Mouse (Mus musculus) limb, embryonic 11.5 days (tissue): Measurements from ENCODE around the gene Mgst3. TPM values are rescaled to one million over a fixed set of nuclear protein-coding genes. Genes with fewer than 3 reads are reported as not detected.

Source experiments
- ATAC-seq: fragments of 200-750 bp; cut with Nextera tagmentation; 2 replicates; pipeline ENCODE4 v1.8.0; 2017; ENCODE audit warnings: low read depth; ENCODE audit not compliant: insufficient number of reproducible peaks, low FRiP score, low TSS enrichment
- DNase-seq: peaks from one replicate; pipeline ENCODE4 v3.0.0-alpha.2; 2015; ENCODE audit warnings: low spot score
- H3K27ac ChIP-seq: fragments of 300-500 bp; sonication (generic); replicated peaks from 2 replicates; pipeline ENCODE4 v1.5.1; 2014; ENCODE audit warnings: low read depth, mild to moderate bottlenecking, low read length
- H3K27me3 ChIP-seq: fragments of 300-500 bp; sonication (generic); 2 replicates; pipeline ENCODE4 v1.6.1; 2014; ENCODE audit warnings: mild to moderate bottlenecking, low read length, mixed read lengths; ENCODE audit not compliant: control insufficient read depth, insufficient read depth
- H3K36me3 ChIP-seq: fragments of 300-500 bp; sonication (generic); 2 replicates; pipeline ENCODE4 v1.6.1; 2014; ENCODE audit warnings: mild to moderate bottlenecking, low read length, moderate library complexity, mixed read lengths; ENCODE audit not compliant: control insufficient read depth, insufficient read depth
- H3K4me1 ChIP-seq: fragments of 300-500 bp; sonication (generic); 2 replicates; pipeline ENCODE4 v1.6.1; 2014; ENCODE audit warnings: low read length, mixed read lengths; ENCODE audit not compliant: control insufficient read depth, insufficient read depth
- H3K4me2 ChIP-seq: fragments of 300-500 bp; sonication (generic); 2 replicates; pipeline ENCODE4 v1.6.1; 2014; ENCODE audit warnings: low read depth, mild to moderate bottlenecking, moderate library complexity; ENCODE audit not compliant: severe bottlenecking
- H3K4me3 ChIP-seq: fragments of 300-500 bp; sonication (generic); 2 replicates; pipeline ENCODE4 v1.5.1; 2014; ENCODE audit warnings: low read depth, low read length
- H3K9ac ChIP-seq: fragments of 300-500 bp; sonication (generic); 2 replicates; pipeline ENCODE4 v1.6.1; 2014; ENCODE audit warnings: mild to moderate bottlenecking, low read length
- H3K9me3 ChIP-seq: fragments of 300-500 bp; sonication (generic); 2 replicates; pipeline ENCODE4 v1.6.1; 2016; ENCODE audit warnings: low read length; ENCODE audit not compliant: control insufficient read depth
- WGBS: fragments of 180-500 bp; shearing (Covaris S2); extraction: QIAGEN DNeasy Blood & Tissue Kit; methylation state at CpG from one replicate; pipeline ENCODE4 v1.1.7; 2014; 5-methylcytosine and 5-hydroxymethylcytosine counted together
- polyA plus RNA-seq: library from polyadenylated mRNA; unstranded; fragments of >200 nt; fragmentation: Nextera tagmentation; extraction: Ambion mirVana; gene quantifications from 2 replicates; pipeline ENCODE4 v1.2.1, GENCODE M21; 2014

Mgst3 gene
- polyA plus RNA-seq, 1 experiment from 2014 or later = 44.1 TPM

DNA sequence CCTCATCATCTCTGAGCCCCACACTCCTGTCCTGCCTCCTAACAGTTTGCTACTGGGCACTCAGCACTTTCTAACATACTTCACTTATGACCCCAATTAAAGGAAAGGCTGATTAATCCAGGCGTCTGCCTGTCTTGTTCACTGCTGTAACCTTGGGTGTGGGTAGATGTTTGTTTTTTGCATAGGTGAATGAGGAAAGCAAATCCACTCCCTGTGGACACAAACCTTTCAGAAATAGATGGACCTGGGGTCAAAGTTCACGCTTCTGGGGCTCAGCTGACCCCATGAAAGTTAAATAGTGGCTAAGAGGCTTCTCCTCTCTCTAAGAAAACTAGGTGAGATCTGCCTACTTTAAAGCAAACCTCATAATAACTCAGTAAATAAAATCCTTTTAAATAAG lies 18.7 kb downstream of the Mgst3 start:
- DNase-seq = no peak
- Histone ChIP-seq H3K27ac (no peak overlapping the region), H3K9ac (no peak overlapping the region), H3K4me1 (0 out of 2 replicates have a peak, but pooled peaks cover 3% of the 10 kb centered on the region), H3K27me3 (no peaks in the 10 kb centered on the region), H3K4me3 (no peak overlapping the region), H3K36me3 (0 out of 2 replicates have a peak, but pooled peaks cover 2% of the 10 kb centered on the region), H3K4me2 (0 out of 2 replicates have a peak overlapping the region, but pooled peaks have one; percentile 12), H3K9me3 (no peaks in the 10 kb centered on the region)
- 37% methylated on average over 2 of the region's 2 CpGs for WGBS
- ATAC-seq = no peak

DNA sequence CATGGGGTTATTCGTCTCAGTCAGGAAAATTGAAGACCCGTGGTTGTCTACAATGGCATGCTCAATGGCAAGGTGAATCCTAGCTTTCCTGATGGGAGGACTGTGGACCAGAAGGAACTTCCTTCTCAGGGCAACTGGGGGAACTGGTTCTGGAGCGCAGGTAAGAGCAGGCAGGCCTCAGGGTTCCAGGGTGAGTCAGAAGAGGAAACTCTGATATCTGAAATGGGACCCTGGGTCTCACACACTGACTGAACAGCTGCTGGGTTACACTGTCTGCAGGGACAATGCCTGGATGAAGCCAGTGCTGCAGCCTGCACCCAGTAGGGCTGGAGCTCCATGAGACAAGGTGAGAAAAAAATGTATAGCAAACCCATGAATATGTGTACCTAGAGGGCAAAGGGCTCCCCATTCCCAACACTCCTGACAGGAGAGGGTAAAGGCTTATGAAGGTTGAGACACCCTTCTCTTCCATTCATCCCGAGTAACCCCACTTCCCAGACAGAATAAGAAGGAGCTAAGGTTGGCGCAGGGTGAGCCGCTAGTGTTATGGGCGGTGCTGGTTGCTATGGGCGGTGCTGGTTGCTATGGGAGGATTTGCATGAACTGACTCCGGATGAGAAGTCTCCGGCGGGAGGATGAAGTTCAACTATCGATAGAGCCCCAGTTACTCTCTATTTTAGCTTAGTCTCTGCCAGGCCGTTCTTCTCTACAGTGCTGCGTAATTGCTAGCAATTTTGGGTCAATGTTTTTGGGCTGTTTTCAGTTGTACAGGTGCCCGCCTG lies 19.4 kb downstream of the Mgst3 start:
- H3K27me3 ChIP-seq = no peaks in the 10 kb centered on the region
- H3K9me3 ChIP-seq = no peaks in the 10 kb centered on the region
- 21% methylated on average over 15 of the region's 15 CpGs for WGBS
- H3K4me2 ChIP-seq = 0 out of 2 replicates have a peak overlapping the region, but pooled peaks have one; percentile 12
- no peak overlapping the region for H3K4me3 ChIP-seq
- H3K9ac ChIP-seq = no peak overlapping the region
- H3K36me3 ChIP-seq = 0 out of 2 replicates have a peak, but pooled peaks cover 2% of the 10 kb centered on the region
- ATAC-seq (no peak), DNase-seq (peak; percentile 77)
- H3K27ac ChIP-seq = no peak overlapping the region
- 0 out of 2 replicates have a peak, but pooled peaks cover 3% of the 10 kb centered on the region for H3K4me1 ChIP-seq

GRCm38 (mm10) chr1:167372739-167373138 lies 20.9 kb downstream of the Mgst3 start:
- WGBS = 95% methylated on average over 7 of the region's 7 CpGs

DNA sequence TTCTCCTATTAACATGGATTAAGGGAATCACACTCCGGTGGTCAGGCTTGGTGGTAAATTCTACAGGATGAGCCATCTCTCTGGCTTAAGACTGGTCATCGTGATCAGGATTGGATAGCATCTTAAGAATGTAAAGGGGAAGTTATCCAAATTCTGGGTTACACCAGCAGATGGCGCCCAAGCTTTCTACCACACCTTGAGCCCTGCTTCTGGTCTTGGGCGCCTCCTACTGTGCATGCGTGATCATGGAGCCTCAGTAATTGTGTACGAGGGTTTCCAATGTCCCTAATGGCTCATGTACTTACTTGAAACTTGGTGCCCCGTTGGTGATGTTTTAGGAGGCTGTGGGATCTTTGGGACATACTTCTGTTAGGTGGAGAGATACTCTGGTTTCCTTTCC lies 23.7 kb downstream of the Mgst3 start:
- Histone ChIP-seq H3K4me1 (0 out of 2 replicates have a peak, but pooled peaks cover 3% of the 10 kb centered on the region), H3K36me3 (no peaks in the 10 kb centered on the region), H3K4me2 (no peak overlapping the region), H3K9me3 (no peaks in the 10 kb centered on the region), H3K27me3 (no peaks in the 10 kb centered on the region), H3K9ac (no peak overlapping the region), H3K27ac (no peak overlapping the region), H3K4me3 (no peak overlapping the region)
- no peak; the same call in 1 of the 2 replicates for ATAC-seq
- 15% methylated on average over 7 of the region's 7 CpGs for WGBS
- DNase-seq = peak; percentile 93

More at GRCm38 (mm10) chr1:167372739-167373138, 20.9 kb downstream of the Mgst3 start:
- Histone ChIP-seq H3K9ac (no peak overlapping the region), H3K4me3 (no peak overlapping the region), H3K27ac (no peak overlapping the region), H3K4me1 (0 out of 2 replicates have a peak, but pooled peaks cover 3% of the 10 kb centered on the region), H3K27me3 (no peaks in the 10 kb centered on the region), H3K9me3 (no peaks in the 10 kb centered on the region), H3K4me2 (no peak overlapping the region), H3K36me3 (0 out of 2 replicates have a peak, but pooled peaks cover 2% of the 10 kb centered on the region)
- ATAC-seq (no peak), DNase-seq (no peak)

- Histone ChIP-seq H3K27me3 (no peaks in the 10 kb centered on the region), H3K9ac (no peak overlapping the region), H3K4me2 (no peak overlapping the region), H3K36me3 (no peaks in the 10 kb centered on the region), H3K4me1 (no peaks in the 10 kb centered on the region), H3K27ac (no peak overlapping the region), H3K9me3 (no peaks in the 10 kb centered on the region), H3K4me3 (no peak overlapping the region)
- WGBS = 87% methylated on average over 7 of the region's 7 CpGs
- ATAC-seq (no peak), DNase-seq (no peak)
These were observed 25.1 kb downstream of the Mgst3 start for GRCm38 (mm10) chr1:167368513-167368912.

- no peak overlapping the region for H3K4me2 ChIP-seq
- WGBS = 93% methylated on average over 4 of the region's 4 CpGs
- H3K4me1 ChIP-seq = no peaks in the 10 kb centered on the region
- no peak for DNase-seq
- no peak overlapping the region for H3K9ac ChIP-seq
- H3K36me3 ChIP-seq = no peaks in the 10 kb centered on the region
- ATAC-seq = no peak
- no peaks in the 10 kb centered on the region for H3K27me3 ChIP-seq
- no peak overlapping the region for H3K27ac ChIP-seq
- H3K4me3 ChIP-seq = no peak overlapping the region
- no peaks in the 10 kb centered on the region for H3K9me3 ChIP-seq
These were observed 25.6 kb downstream of the Mgst3 start for GRCm38 (mm10) chr1:167368018-167368417.

DNA sequence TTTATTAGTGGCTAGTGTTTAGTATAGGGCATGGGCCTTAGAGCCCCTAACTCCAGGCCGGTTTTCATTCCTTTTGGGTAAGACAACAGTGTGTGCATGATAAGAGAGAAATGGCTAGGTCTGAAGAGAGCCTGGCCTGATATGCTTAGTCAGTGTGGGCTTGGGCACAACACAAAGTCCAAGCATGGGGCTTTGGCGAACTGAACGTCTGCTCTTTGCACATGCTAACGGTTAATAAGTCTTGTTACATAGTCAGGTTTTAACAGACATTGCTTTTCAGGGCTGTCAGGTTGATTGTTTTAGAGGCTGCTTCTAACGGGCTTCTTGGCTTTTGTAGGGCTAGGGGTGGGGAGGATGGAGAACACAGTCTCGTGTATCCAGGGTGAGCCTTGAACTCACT lies 27.0 kb downstream of the Mgst3 start:
- 90% methylated on average over 6 of the region's 6 CpGs for WGBS
- Histone ChIP-seq H3K9ac (no peak overlapping the region), H3K27ac (no peak overlapping the region), H3K36me3 (no peaks in the 10 kb centered on the region), H3K4me2 (no peak overlapping the region), H3K27me3 (no peaks in the 10 kb centered on the region), H3K4me3 (no peak overlapping the region), H3K9me3 (no peaks in the 10 kb centered on the region), H3K4me1 (no peaks in the 10 kb centered on the region)
- DNase-seq (no peak), ATAC-seq (no peak)

DNA sequence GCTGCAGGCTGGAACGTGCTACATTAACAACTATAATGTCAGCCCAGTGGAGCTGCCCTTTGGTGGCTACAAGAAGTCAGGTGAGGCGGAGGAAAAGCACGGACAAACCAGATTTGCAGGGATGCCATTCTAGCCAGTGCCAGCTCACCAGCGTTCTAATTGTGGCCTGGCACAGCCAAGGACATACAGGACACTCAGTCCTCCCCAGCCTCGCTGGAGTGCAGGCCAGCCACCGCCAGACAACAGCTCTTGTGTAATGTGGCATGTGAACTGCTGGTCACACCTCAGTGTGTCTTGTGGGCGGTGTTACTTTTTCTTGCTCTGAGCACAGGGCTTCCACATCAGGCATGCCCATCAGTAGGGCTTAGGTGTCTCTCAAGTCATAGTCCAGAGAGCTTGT lies 27.8 kb downstream of the Mgst3 start:
- no peaks in the 10 kb centered on the region for H3K27me3 ChIP-seq
- no peak overlapping the region for H3K9ac ChIP-seq
- no peaks in the 10 kb centered on the region for H3K9me3 ChIP-seq
- WGBS = 89% methylated on average over 7 of the region's 7 CpGs
- H3K36me3 ChIP-seq = no peaks in the 10 kb centered on the region; the same call in 1 of the 2 replicates
- no peak overlapping the region for H3K4me3 ChIP-seq
- ATAC-seq = no peak
- no peaks in the 10 kb centered on the region for H3K4me1 ChIP-seq
- no peak for DNase-seq
- H3K27ac ChIP-seq = no peak overlapping the region
- no peak overlapping the region for H3K4me2 ChIP-seq
